Mouse (Mus musculus) kidney, adult 2 months (tissue): ENCODE data around the gene Traf3ip2.

Source experiments
- CTCF ChIP-seq: fragments of 200-500 bp; conservative IDR thresholded peaks from 2 replicates; pipeline ENCODE4 v1.5.1; 2011; ENCODE audit warnings: low read depth, mild to moderate bottlenecking, control low read depth, low read length, moderate library complexity, mixed read lengths; ENCODE audit not compliant: insufficient read depth, insufficient read length
- POLR2A ChIP-seq: fragments of 200-500 bp; IDR thresholded peaks from one replicate; pipeline ENCODE4 v1.6.1; 2011; ENCODE audit warnings: low read depth, low read length, control low read depth

GRCm38 (mm10) chr10:39629746-39630552 lies 17.2 kb downstream of the Traf3ip2 start:
- no peak for TF ChIP-seq CTCF
- no peak for TF ChIP-seq POLR2A
